Mouse (Mus musculus): Measurements from ENCODE around the gene AC192777.2. TPM values are rescaled to one million over a fixed set of nuclear protein-coding genes. Genes with fewer than 3 reads are reported as not detected.
"Not testable (repeated sequence)": the region's sequence is repeated elsewhere in the genome, so short reads cannot be mapped to it uniquely, and the experiment has no call there.

The AC192777.2 gene
- total RNA-seq (2015; ENCODE audit: low replicate concordance): not detected in 2 replicates
- not detected in 2 replicates for total RNA-seq (2017; ENCODE audit: low replicate concordance)

DNA sequence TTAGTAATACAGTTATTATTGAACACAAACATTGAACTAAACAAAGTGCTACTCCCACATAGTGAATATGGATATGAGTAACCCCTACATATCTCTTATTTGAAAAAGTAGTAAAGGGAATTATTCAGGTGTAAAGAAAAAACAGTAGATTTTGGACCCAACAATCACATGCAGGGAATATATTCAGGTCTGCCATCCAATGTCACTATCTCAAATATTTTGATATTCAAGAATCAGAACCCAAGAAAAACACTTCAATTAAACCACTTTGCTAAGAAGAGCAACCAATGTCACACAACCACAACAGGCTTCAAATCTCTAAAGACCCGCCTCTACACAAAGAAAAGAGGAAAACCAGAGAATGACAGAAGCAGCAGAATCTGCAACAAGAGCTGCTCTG, at the start of gene AC192777.2:
AC192777.2 (plus strand) TSS at position 301 of the 400 bp plus-strand sequence.
- not testable (repeated sequence) for ATAC-seq (replicated peaks; ENCODE audit: low FRiP score, poor library complexity, severe bottlenecking)

DNA sequence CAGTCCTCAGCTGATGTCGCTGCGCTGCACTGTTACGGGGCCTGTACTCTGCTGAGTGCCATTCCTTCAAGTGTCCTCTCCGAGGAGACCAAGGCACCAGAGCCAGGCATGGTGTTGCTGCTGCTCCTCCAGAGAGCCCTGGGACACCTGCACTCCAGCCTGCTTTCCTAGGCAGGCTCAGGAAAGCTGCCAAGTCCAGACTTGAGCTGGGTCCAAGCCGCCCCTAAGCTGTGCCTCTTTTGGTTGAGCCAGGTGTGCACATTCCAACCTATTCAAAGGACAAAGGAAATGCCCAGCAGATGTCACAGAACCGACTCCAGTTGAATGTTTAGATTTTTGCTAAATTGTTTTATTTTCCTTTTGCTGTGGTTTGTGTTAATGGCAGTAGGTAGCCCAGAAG, 20.9 kb downstream of the AC192777.2 start:
- ATAC-seq (replicated peaks; ENCODE audit: low FRiP score, poor library complexity, severe bottlenecking): not testable (repeated sequence)

DNA sequence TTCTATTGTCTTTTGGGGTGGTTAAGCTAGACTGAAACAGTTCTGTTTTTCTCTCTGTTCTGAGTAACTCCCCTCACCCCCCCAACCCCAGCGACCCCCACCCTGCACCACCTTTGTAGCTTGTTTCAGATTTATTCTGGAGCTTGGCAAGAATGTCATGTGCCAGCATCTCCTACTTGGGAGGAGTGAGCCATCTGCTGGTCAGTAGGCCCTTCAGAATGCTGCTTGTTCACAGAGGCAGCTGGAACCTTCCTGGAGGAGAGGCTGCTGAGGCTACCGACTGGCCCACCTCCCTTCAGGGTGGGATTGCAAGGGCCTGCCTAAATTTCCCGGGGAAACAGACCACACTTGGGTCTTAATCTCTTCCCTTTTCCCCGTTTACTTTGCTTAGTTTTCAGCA, 21.6 kb downstream of the AC192777.2 start:
- not testable (repeated sequence) for ATAC-seq (replicated peaks; ENCODE audit: low FRiP score, poor library complexity, severe bottlenecking)

Other genes starting within 250 kb of the AC192777.2 start
- not detected in 2 replicates for gene Esp38, start 144.9 kb upstream of the AC192777.2 start, total RNA-seq (2015; ENCODE audit: low replicate concordance)
- gene Esp38, start 144.9 kb upstream of the AC192777.2 start, total RNA-seq (2017; ENCODE audit: low replicate concordance): not detected in 2 replicates
- not detected in 2 replicates for gene Pgk2, start 113.2 kb downstream of the AC192777.2 start, total RNA-seq (2015; ENCODE audit: low replicate concordance)
- not detected in 2 replicates for gene Pgk2, start 113.2 kb downstream of the AC192777.2 start, total RNA-seq (2017; ENCODE audit: low replicate concordance)
- gene Crisp3, start 146.8 kb downstream of the AC192777.2 start, total RNA-seq (2015; ENCODE audit: low replicate concordance): not detected in 2 replicates
- gene Crisp3, start 146.8 kb downstream of the AC192777.2 start, total RNA-seq (2017; ENCODE audit: low replicate concordance): not detected in 2 replicates
- gene Crisp1, start 223.8 kb downstream of the AC192777.2 start, total RNA-seq (2015; ENCODE audit: low replicate concordance): not detected in 2 replicates
- not detected in 2 replicates for gene Crisp1, start 223.8 kb downstream of the AC192777.2 start, total RNA-seq (2017; ENCODE audit: low replicate concordance)